Mouse (Mus musculus) midbrain, embryonic 14.5 days (tissue): ENCODE results near the gene Slc25a34. TPM values are rescaled to one million over a fixed set of nuclear protein-coding genes. Genes with fewer than 3 reads are reported as not detected.

Source experiments
- ATAC-seq: fragments of 200-750 bp; cut with Nextera tagmentation; 2 replicates; pipeline ENCODE4 v1.8.0; 2017; ENCODE audit warnings: moderate number of reproducible peaks, moderate library complexity; ENCODE audit not compliant: low FRiP score, low TSS enrichment
- DNase-seq: peaks from one replicate; pipeline ENCODE4 v3.0.0-alpha.2; 2015
- H3K27ac ChIP-seq: fragments of 300-500 bp; sonication (generic); replicated peaks from 2 replicates; pipeline ENCODE4 v1.5.1; 2014; ENCODE audit warnings: mild to moderate bottlenecking, low read depth, low read length, moderate library complexity
- H3K27me3 ChIP-seq: fragments of 300-500 bp; sonication (generic); 2 replicates; pipeline ENCODE4 v1.6.1; 2014; ENCODE audit warnings: low read length, control low read depth, mixed read lengths; ENCODE audit not compliant: control insufficient read depth, insufficient read depth
- H3K36me3 ChIP-seq: fragments of 300-500 bp; sonication (generic); 2 replicates; pipeline ENCODE4 v1.6.1; 2014; ENCODE audit warnings: low read length, control low read depth; ENCODE audit not compliant: control insufficient read depth, insufficient read depth
- H3K4me1 ChIP-seq: fragments of 300-500 bp; sonication (generic); 2 replicates; pipeline ENCODE4 v1.6.1; 2014; ENCODE audit warnings: mild to moderate bottlenecking, antibody characterized with exemption, low read length, control low read depth; ENCODE audit not compliant: control insufficient read depth, insufficient read depth
- H3K4me2 ChIP-seq: fragments of 300-500 bp; sonication (generic); 2 replicates; pipeline ENCODE4 v1.6.1; 2014; ENCODE audit warnings: mild to moderate bottlenecking, low read length, moderate library complexity
- H3K4me3 ChIP-seq: fragments of 300-500 bp; sonication (generic); replicated peaks from 2 replicates; pipeline ENCODE4 v1.5.1; 2014; ENCODE audit warnings: low read depth, low read length
- H3K9ac ChIP-seq: fragments of 300-500 bp; sonication (generic); replicated peaks from 2 replicates; pipeline ENCODE4 v1.6.1; 2014; ENCODE audit warnings: mild to moderate bottlenecking, low read length, moderate library complexity
- H3K9me3 ChIP-seq: fragments of 300-500 bp; sonication (generic); 2 replicates; pipeline ENCODE4 v1.6.1; 2016; ENCODE audit warnings: low read length, control low read depth, mixed read lengths; ENCODE audit not compliant: control insufficient read depth
- WGBS: fragments of 180-500 bp; shearing (Covaris S2); extraction: QIAGEN DNeasy Blood & Tissue Kit; methylation state at CpG from one replicate; pipeline ENCODE4 v1.1.7; 2014; 5-methylcytosine and 5-hydroxymethylcytosine counted together
- polyA plus RNA-seq: library from polyadenylated mRNA; unstranded; fragments of >200 nt; fragmentation: Nextera tagmentation; extraction: Ambion mirVana; gene quantifications from 2 replicates; pipeline ENCODE4 v1.2.1, GENCODE M21; 2014

Gene Slc25a34
- polyA plus RNA-seq, 1 experiment from 2014 or later = 0.11 TPM

- Histone ChIP-seq H3K9ac (no peak overlapping the region), H3K36me3 (no peaks in the 10 kb centered on the region), H3K4me2 (no peak overlapping the region), H3K9me3 (no peaks in the 10 kb centered on the region), H3K4me3 (no peak overlapping the region), H3K4me1 (peaks cover 19% of the 10 kb centered on the region), H3K27me3 (no peaks in the 10 kb centered on the region), H3K27ac (no peak overlapping the region)
- ATAC-seq = no peak
- DNase-seq = no peak
- WGBS = 85% methylated on average over 11 of the region's 11 CpGs
Observed at GRCm38 (mm10) chr4:141602523-141603223, 20.9 kb downstream of the Slc25a34 start.

- DNase-seq (no peak), ATAC-seq (no peak)
- H3K4me2 ChIP-seq = no peak overlapping the region
- no peaks in the 10 kb centered on the region for H3K36me3 ChIP-seq
- no peak overlapping the region for H3K4me3 ChIP-seq
- H3K27ac ChIP-seq = no peak overlapping the region
- peaks cover 19% of the 10 kb centered on the region for H3K4me1 ChIP-seq
- no peaks in the 10 kb centered on the region for H3K27me3 ChIP-seq
- WGBS = 74% methylated on average over 12 of the region's 12 CpGs
- no peaks in the 10 kb centered on the region for H3K9me3 ChIP-seq
- no peak overlapping the region for H3K9ac ChIP-seq
Observed at GRCm38 (mm10) chr4:141601148-141601862, 22.3 kb downstream of the Slc25a34 start.

GRCm38 (mm10) chr4:141600364-141600763 lies 23.3 kb downstream of the Slc25a34 start:
- 25% methylated on average over 6 of the region's 6 CpGs for WGBS
- no peak overlapping the region for H3K27ac ChIP-seq

GRCm38 (mm10) chr4:141599251-141600141 lies 24.1 kb downstream of the Slc25a34 start:
- Histone ChIP-seq H3K9me3 (no peaks in the 10 kb centered on the region), H3K27me3 (no peaks in the 10 kb centered on the region), H3K36me3 (no peaks in the 10 kb centered on the region), H3K4me3 (peak overlapping the region; percentile 56), H3K4me1 (peaks cover 19% of the 10 kb centered on the region), H3K9ac (peak overlapping the region; percentile 70), H3K27ac (peak overlapping the region; percentile 3; the same call in 1 of the 2 replicates), H3K4me2 (peak overlapping the region; percentile 89)
- WGBS = 1% methylated on average over 56 of the region's 57 CpGs
- DNase-seq (peak; percentile 69), ATAC-seq (peak; percentile 29; the same call in 1 of the 2 replicates)

More at GRCm38 (mm10) chr4:141600364-141600763, 23.3 kb downstream of the Slc25a34 start:
- H3K4me1 ChIP-seq = peaks cover 19% of the 10 kb centered on the region
- H3K4me3 ChIP-seq = peak overlapping the region; percentile 56; the same call in 1 of the 2 replicates
- peak overlapping the region; percentile 89 for H3K4me2 ChIP-seq
- H3K36me3 ChIP-seq = no peaks in the 10 kb centered on the region
- no peak overlapping the region for H3K9ac ChIP-seq
- DNase-seq (no peak), ATAC-seq (no peak)
- no peaks in the 10 kb centered on the region for H3K9me3 ChIP-seq
- H3K27me3 ChIP-seq = no peaks in the 10 kb centered on the region

GRCm38 (mm10) chr4:141598894-141599250 lies 24.7 kb downstream of the Slc25a34 start:
- Histone ChIP-seq H3K4me3 (peak overlapping the region; percentile 56), H3K27me3 (no peaks in the 10 kb centered on the region), H3K4me1 (peaks cover 19% of the 10 kb centered on the region), H3K9me3 (no peaks in the 10 kb centered on the region), H3K4me2 (peak overlapping the region; percentile 89), H3K36me3 (no peaks in the 10 kb centered on the region), H3K27ac (peak overlapping the region; percentile 3; the same call in 1 of the 2 replicates), H3K9ac (peak overlapping the region; percentile 70)
- 2% methylated on average over 9 of the region's 9 CpGs for WGBS
- peak; percentile 31 for DNase-seq
- ATAC-seq = no peak

GRCm38 (mm10) chr4:141598199-141598893 lies 25.3 kb downstream of the Slc25a34 start:
- H3K9me3 ChIP-seq = no peaks in the 10 kb centered on the region
- 0 out of 2 replicates have a peak overlapping the region, but pooled peaks have one; percentile 3 for H3K27ac ChIP-seq
- H3K4me2 ChIP-seq = peak overlapping the region; percentile 89
- peak overlapping the region; percentile 56 for H3K4me3 ChIP-seq
- H3K9ac ChIP-seq = peak overlapping the region; percentile 70; the same call in 1 of the 2 replicates
- WGBS = 2% methylated on average over 18 of the region's 19 CpGs
- H3K27me3 ChIP-seq = no peaks in the 10 kb centered on the region
- no peaks in the 10 kb centered on the region for H3K36me3 ChIP-seq
- no peak for ATAC-seq
- peaks cover 19% of the 10 kb centered on the region for H3K4me1 ChIP-seq
- DNase-seq = peak; percentile 30

GRCm38 (mm10) chr4:141596700-141597328 lies 26.8 kb downstream of the Slc25a34 start:
- no peaks in the 10 kb centered on the region for H3K36me3 ChIP-seq
- H3K4me2 ChIP-seq = no peak overlapping the region
- H3K27me3 ChIP-seq = no peaks in the 10 kb centered on the region
- H3K9ac ChIP-seq = no peak overlapping the region
- peaks cover 19% of the 10 kb centered on the region for H3K4me1 ChIP-seq
- no peak overlapping the region for H3K27ac ChIP-seq
- WGBS = 85% methylated on average over 8 of the region's 8 CpGs
- no peak overlapping the region for H3K4me3 ChIP-seq
- no peak for DNase-seq
- no peak for ATAC-seq
- H3K9me3 ChIP-seq = no peaks in the 10 kb centered on the region
